Mouse (Mus musculus): Measurements from ENCODE around the gene Arsg.

Gene Arsg

DNA sequence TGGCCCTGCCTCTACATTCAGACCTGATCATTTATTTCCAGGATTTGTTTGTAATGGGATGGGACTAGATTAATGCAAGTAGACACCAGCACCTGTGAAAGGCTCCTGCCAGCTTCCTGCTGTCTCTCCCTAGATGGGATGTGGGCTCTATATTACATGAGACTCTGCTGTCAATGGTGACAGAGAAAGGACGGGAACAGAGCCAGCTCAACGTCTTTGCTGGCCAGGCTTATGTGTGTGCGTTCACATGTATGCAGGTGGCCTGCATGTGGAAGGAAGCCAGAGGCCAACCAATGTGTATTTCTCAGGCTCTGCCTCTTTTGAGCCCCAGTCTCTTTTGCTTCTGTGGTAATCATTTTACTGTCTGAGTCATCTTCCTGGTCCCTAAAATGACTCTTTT, 105.4 kb downstream of the Arsg start:
- CTCF ChIA-PET = no interaction called here
- POLR2A ChIA-PET = interaction anchor here in 1 of 4 experiments (0.8 kb wide), 1 partner anchor 288 kb away, joined by 3 read pairs; no protein-coding TSS in a partner anchor

DNA sequence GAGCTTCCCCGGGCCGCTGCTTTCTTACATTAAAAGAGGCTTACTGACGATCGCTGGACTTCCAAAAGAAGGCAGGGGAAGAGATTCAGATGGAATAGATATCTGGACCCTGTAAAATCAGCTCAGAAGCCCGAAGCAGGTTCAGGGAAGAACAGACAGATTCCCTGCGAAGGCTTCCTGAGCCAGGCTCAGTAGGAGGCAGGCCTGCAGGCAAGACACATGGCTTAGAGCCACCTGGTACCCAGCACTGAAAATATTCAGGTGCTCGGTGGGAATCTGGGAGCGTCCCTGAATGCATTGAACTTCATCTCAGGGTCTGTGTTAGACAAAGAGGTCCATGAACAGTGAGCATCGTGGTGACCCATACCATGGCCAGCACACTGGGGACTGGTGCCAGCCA, 106.8 kb downstream of the Arsg start:
- POLR2A ChIA-PET = no interaction called here
- CTCF ChIA-PET = interaction anchor here in 2 of 4 experiments (0.6 to 1.1 kb wide), 2 partner anchors 262 to 336 kb away, joined by 3 read pairs; no protein-coding TSS in a partner anchor

DNA sequence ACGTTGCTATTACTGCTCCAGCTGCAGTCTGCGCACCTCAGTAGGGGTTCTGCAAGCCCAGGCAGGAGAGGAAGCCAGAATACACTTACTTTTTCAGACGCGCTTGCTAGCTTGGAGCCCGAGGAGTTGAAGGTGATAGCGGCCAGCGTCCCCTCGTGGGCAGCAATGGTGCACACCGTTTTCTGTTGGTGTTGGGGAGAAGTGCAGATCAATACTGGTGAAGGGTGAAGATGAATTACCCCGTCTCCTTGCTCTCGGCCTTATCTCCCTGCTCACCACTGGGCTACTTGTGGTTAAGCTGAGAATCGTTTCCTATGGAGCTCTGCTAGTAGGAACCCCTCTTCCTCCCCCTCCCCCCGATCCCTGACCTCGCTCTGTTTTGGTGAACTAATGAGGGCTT, 110.8 kb downstream of the Arsg start:
- POLR2A ChIA-PET = interaction anchor here in 2 of 4 experiments (1.1 to 2.2 kb wide), 5 partner anchors 27 to 340 kb away, joined by 3 to 10 read pairs (median 3); partner anchors contain the start of genes Rgs9 (in 1 of the 2) and Wipi1 (in 1 of the 2)
- CTCF ChIA-PET = interaction anchor here (0.6 to 3.9 kb wide), 30 partner anchors 8 to 1359 kb away, joined by 3 to 39 read pairs (median 9); partner anchors contain the start of genes Rgs9 (in 2 of the 4) and Wipi1 (in 1 of the 4)

DNA sequence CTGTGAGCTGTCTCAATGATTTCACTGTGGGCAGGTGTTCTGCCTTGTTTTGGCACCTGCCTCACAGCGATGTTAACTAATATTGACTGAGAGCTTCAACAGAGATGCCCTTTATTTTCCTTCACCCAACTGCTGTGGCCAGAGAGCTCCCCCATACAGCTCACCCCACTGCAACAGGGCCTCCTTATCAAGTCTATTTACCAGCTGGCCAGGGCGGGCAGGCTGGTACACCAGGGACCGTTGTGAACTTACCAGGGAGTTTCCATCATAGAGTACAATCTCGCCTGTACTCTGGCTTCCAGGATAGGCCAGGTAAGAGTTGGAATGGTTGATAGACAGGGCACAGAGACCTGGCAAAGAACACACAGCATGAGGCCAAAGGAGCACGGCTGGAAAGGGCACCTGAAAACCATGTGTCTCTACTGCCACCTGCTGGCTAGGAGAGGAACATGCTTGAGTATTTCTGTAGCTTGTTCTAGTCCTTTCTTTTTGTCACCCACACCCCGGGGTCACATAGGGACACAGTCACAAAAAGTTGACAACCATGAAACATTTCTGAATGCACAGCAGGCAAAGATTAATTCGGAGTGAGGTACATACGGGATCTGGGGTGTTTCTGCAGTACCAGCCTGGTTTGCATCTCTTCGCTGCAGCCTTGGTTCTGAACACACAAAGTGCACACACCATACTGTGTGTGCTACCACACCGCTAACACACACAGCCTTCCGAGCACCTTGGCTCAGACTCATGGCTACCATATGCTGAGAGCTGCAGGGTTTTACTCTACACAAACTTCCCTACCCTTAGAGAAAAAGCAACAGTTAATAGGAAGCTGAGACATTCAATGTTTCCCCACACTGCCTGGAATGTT, 111.9 kb downstream of the Arsg start:
- POLR2A ChIA-PET = interaction anchor here in 3 of 4 experiments (0.9 to 2.2 kb wide), 9 partner anchors 26 to 341 kb away, joined by 3 to 10 read pairs (median 3); partner anchors contain the start of genes Fam20a (in 1 of the 3), Rgs9 (in 1 of the 3) and Wipi1 (in 1 of the 3)
- CTCF ChIA-PET = interaction anchor here (0.5 to 3.9 kb wide), 76 partner anchors 9 to 1832 kb away, joined by 3 to 39 read pairs (median 4); partner anchors contain the start of genes Rgs9 (in 3 of the 4) and Wipi1 (in 3 of the 4)

DNA sequence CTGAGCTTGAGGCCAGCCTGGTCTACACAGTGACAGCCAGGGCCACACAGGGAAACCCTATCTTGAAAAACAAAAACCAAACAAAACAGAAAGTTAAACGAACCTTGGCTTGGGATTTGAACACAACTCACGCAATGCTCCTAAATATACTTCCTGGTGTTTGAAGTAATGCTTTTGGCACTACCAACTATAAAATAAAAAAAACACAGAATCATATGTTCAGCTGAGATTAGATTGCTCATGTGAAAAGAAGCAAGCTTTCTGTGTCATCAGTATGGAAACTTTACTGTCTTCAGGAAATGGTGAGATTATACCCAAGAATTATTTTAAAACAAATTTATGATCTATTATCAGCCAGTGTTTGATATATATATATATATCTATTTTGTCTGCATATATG, 113.2 kb downstream of the Arsg start:
- ChIA-PET POLR2A (interaction anchor here in 1 of 4 experiments (0.7 kb wide), 1 partner anchor 340 kb away, joined by 3 read pairs; no protein-coding TSS in a partner anchor), CTCF (interaction anchor here in 3 of 4 experiments (0.7 to 3.9 kb wide), 4 partner anchors 141 to 1137 kb away, joined by 3 to 39 read pairs (median 4); no protein-coding TSS in a partner anchor)

DNA sequence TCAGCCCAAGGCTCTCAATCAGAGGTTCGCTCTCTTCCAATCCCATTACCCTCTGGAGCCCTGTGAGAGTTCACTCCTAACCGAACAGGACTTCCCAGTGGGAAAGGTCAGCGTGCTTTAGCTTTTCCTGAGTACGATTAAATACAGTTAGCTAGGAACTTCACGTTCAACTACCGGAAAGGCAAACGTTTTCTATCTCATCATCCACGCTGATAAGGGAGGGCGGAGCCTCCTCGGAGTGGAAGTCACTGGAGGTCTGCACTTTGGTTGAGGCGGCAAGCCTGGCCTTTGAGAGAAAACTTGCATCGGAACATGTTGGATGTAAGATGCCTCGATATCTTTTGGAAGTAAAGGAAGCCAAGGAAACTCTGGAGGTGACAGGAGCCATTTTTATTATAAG, 113.8 kb downstream of the Arsg start:
- CTCF ChIA-PET = interaction anchor here (0.6 to 3.9 kb wide), 6 partner anchors 24 to 273 kb away, joined by 3 to 39 read pairs (median 4); partner anchors contain the start of gene Wipi1 (in 1 of the 4)
- POLR2A ChIA-PET = interaction anchor here in 2 of 4 experiments (0.6 kb wide), 3 partner anchors 109 to 239 kb away, joined by 3 to 5 read pairs (median 3); no protein-coding TSS in a partner anchor

DNA sequence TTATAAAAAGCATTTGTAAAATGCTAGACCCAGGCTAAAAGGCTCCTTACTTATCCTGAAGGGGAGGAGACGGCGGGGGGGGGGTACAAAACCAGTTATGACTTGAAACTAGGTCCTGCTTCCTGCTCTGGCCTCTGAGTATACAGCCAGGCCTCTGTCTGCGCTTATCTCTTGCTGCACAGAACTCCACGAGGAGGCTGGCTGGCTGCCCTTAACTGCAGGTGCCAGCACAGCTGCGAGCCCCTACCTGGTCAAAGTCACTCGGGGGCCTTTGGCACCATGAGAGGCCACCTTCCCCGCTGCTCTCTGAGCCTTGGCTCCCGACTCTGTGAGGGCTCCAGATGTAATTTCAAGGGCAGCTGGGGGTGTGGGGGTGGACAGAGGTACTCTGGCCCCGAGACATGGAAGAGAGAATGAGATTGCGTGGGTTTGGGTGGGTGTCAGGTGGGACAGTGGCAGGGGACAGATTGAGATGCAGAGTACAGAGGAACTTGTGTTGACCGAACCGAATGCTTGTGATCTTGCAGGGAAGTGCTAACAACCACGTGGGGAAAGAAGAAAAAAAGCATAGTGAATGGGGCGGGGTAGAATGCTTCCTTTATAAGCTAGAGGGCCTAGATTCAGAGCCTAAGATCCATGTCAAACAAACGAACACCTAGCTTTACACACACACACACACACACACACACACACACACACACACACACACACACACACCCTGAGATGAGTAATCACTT, 114.6 kb downstream of the Arsg start:
- ChIA-PET CTCF (interaction anchor here (0.6 to 1.4 kb wide), 12 partner anchors 23 to 1136 kb away, joined by 3 to 15 read pairs (median 4); partner anchors contain the start of gene Wipi1 (in 1 of the 4)), POLR2A (interaction anchor here in 3 of 4 experiments (0.6 to 0.9 kb wide), 5 partner anchors 109 to 274 kb away, joined by 3 to 5 read pairs (median 3); no protein-coding TSS in a partner anchor)

DNA sequence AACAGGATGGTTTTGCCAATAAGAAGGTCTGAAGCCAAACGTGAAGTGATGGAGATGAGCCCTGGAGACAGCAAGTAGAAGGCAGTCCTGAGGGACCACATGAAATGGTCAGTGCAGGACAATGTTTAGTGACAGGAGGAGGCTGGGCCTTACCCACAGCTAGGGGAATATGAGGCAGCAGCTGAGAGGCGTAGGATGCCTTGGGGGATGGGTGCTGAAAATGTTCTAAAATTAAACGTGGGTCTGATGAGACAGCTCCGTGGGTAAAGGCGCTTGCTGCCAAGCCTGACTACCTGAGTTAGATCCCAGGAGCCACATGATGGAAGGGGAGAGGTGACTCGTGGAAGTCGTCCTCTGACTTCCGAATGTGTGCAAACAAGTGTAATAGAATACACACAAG, 116.8 kb downstream of the Arsg start:
- ChIA-PET POLR2A (no interaction called here), CTCF (interaction anchor here in 2 of 4 experiments (0.6 to 0.8 kb wide), 2 partner anchors 298 to 419 kb away, joined by 3 to 8 read pairs; no protein-coding TSS in a partner anchor)

DNA sequence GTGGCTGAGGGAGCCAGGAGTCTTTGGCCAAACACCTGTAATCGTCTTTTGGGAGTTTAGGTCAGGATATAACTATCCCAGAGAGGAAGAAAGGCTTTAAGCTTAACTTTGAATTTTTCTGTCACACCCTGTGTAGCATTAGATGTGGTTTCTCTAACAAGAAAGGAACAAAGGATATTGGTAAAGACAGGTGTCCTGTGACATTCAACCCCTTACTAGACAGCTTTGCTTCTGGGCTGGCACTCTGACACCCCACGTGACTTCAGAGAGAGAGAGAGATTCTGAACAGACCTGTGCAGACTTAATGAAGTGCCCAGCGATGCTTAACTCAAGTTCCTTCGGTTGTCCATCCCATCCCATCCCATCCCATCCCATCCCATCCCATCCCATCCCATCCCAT, 118.3 kb downstream of the Arsg start:
- POLR2A ChIA-PET = interaction anchor here in 1 of 4 experiments (0.6 kb wide), 1 partner anchor 127 kb away, joined by 7 read pairs; no protein-coding TSS in a partner anchor

DNA sequence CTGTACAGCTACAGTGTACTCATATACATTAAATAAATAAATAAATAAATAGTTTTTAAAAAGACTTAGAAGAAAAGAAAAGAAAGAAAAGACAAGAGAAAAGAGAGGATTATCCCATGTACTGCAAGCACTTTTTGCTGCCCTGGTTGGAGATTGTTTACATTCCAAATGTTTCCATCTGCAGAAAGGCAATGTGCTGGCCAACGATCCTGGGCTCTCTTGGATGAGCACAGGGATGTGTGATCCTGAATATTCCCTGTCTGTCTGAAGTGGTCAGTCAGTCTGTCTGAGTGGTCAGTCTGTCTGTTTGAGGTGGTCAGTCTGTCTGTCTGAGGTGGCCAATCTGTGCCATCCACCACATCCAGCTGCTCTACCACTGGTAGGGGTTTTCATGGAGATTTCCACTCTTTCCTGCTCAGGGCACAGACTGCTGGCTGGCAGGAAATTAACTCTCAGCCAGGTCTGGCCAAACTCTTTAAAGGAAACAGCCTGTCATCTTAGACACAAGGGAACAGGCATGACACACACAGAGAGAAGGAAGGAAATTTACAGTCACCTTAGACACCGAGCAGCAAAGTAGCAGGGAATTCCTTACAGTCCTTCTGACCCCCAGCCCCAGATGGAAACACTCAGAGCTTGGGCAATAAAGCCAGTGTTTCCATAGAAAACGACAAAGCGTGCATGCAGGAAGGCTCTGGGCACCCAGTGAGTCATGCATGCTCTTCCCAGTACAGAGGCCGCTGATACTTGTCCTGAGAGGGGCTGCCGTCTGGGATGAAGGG, 120.2 kb downstream of the Arsg start:
- POLR2A ChIA-PET = no interaction called here
- CTCF ChIA-PET = interaction anchor here in 1 of 4 experiments (1.2 to 1.8 kb wide), 2 partner anchors 8 to 18 kb away, joined by 3 to 6 read pairs; partner anchors contain the start of gene Wipi1

More for the DNA sequence above, 118.3 kb downstream of the Arsg start:
- CTCF ChIA-PET = interaction anchor here in 2 of 4 experiments (0.6 to 1.5 kb wide), 2 partner anchors 20 to 269 kb away, joined by 3 to 4 read pairs; partner anchors contain the start of gene Wipi1 (in 1 of the 2)

DNA sequence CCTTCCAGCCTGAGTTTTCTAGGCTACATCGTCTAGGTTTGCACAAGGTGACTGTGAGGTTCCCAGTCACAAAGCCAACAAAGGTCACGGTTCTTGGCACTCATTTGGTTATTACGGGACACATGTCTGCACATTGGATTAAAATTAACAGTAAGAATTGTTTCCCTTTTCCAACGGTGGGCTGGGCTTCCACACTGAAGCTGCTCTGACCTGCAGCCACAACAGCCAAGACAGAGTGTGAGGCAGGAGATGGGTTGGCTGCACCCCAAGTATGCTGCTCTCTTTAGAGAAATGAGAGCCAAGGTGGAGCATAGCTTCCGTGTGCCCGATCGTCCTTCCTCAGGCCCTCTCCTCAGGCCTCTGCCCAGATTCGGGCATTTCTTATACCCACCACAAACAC, 121.6 kb downstream of the Arsg start:
- ChIA-PET CTCF (interaction anchor here in 2 of 4 experiments (0.6 to 1.8 kb wide), 4 partner anchors 10 to 27 kb away, joined by 3 to 6 read pairs (median 4); partner anchors contain the start of gene Wipi1 (in 1 of the 2)), POLR2A (interaction anchor here in 2 of 4 experiments (0.5 to 0.8 kb wide), 2 partner anchors 17 to 82 kb away, joined by 3 to 4 read pairs; partner anchors contain the start of gene Wipi1 (in 1 of the 2))

DNA sequence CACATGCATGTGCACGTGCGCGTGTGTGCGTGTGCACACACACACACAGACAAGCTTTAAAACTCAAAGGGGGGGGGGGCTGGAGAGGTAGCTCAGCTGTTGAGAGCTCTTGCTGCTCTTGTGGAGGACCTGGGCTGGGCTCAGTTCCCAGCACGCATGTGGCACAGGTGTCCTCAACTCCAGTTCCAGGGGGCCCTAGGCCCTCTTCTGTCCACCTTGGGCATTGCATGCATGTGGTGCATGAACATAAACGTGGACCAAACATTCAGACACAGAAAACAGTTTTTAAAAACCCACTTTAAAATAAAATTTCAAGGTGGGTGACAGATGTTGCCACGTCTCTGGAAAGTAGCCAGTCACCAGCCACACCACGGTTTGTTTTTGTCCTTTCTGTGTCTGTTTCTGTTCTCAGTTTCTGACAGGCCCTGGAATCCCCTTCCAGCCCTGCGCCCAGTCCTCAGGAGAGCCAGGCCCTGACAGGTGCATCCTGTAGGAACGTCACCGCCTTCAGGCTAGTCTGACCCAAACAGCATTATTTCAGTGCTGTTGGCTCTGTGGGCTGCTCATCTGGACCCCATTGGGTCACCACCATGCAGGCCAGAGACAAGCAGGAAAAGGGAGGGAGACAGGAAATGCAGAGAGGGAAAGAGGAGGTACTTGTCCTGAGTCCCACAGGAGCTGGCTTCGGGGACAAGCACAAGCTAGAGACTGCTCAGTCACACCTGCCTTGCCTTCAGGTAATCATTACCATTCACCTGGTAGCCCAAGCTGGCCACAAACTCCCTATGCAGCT, 125.8 kb downstream of the Arsg start:
- POLR2A ChIA-PET = interaction anchor here in 3 of 4 experiments (0.6 to 1.6 kb wide), 3 partner anchors 12 to 124 kb away, joined by 3 to 4 read pairs (median 3); partner anchors contain the start of gene Wipi1 (in 1 of the 3)
- CTCF ChIA-PET = interaction anchor here (0.5 to 2.2 kb wide), 14 partner anchors 8 to 1786 kb away, joined by 3 to 9 read pairs (median 5); no protein-coding TSS in a partner anchor

DNA sequence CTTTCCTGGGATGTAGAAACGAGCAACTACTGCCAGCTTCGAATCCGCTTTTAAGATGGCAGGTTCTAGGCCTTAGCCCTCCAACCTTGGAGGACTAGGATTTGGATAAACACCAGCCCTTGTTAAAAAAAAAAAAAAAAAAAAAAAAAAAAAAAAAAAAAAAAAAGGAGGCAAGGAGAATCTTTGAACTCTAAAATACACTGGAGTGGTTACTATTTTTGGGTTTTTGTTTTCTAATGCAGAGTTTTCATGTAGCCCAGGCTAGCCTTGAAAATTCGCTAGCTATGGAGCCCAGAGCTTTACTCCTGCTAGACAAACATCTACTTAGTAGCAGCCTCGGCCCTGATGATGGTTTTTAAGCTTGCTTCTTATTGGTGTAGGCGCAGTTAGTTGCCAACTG, 134.4 kb downstream of the Arsg start:
- POLR2A ChIA-PET = interaction anchor here (0.5 to 1.2 kb wide), 7 partner anchors 19 to 764 kb away, joined by 3 to 5 read pairs (median 4); no protein-coding TSS in a partner anchor

DNA sequence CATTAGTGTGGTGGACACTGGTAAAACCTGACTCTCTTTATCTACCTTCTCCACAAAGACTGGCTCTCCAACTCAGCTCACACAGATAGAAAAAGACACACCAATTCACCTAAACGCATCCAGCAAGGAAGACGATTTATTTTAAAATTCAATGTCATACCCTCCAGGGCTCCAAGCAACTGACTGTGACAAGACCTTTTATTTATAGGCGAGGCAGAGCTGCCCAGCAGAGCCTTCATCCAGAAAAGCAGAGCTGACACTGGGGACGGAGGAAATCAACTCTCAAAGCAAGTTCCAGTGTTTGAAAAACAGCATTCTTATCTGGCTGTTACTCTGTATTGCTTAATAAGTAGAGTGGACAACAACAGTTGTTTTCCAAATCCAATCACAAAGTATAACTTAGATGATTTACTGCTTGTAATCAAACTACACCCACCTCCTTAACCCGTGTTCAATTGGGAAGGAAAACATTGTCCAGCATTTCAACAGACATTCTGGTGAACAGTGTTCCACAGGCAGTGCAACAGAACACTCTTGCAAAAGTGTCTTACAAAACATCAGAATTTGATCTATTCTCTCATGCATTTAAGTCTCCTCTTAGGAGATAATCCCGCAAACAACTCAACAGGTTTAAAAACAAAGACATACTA, 135.9 kb downstream of the Arsg start:
- ChIA-PET CTCF (interaction anchor here in 1 of 4 experiments (0.6 kb wide), 1 partner anchor 10 kb away, joined by 7 read pairs; no protein-coding TSS in a partner anchor), POLR2A (interaction anchor here in 2 of 4 experiments (1.1 to 3.2 kb wide), 2 partner anchors 59 to 133 kb away, joined by 3 to 27 read pairs; no protein-coding TSS in a partner anchor)

More for the DNA sequence above, 134.4 kb downstream of the Arsg start:
- CTCF ChIA-PET = interaction anchor here (0.6 to 2.6 kb wide), 10 partner anchors 9 to 264 kb away, joined by 3 to 16 read pairs (median 4); no protein-coding TSS in a partner anchor

DNA sequence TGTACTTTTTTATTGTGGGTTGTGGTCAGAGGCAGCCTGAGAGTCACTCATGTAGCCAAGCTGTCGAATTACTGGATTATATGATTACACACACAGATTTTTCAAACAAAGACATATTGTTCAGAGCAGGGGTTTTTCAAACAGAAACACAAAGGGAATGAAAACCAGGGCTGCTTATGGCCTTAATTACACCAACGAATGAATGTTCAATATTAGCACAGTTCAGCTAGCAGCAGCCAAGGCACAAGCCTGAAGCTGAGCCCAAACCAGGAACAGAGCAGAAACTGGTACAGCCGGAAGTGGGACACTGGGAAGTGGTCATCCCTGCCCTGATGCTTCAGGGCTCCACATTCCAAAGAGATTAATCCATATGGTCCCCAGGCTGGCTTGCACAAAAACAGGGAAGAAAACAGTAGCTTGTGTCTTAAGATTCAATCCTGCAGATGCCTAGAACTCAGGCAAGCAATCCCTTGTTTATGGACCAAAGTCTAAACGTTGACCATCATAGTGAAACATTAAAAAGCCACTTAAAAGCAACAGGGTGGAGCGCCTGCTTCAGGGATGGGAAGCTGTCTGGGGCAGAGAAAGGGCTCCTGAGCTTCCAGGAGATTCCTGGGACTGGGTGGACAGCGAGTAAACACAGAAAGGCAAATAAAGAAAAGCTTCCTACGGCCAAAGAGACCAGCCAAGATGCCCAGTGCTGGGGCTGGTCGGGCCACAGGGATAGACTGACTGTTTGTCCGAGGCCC, 137.0 kb downstream of the Arsg start:
- ChIA-PET POLR2A (interaction anchor here in 3 of 4 experiments (0.5 to 3.9 kb wide), 13 partner anchors 8 to 321 kb away, joined by 3 to 33 read pairs (median 5); no protein-coding TSS in a partner anchor), CTCF (interaction anchor here in 3 of 4 experiments (2.0 to 4.0 kb wide), 6 partner anchors 11 to 279 kb away, joined by 6 to 52 read pairs (median 12); no protein-coding TSS in a partner anchor)

Data from embryonic stem cell, embryonic (primary cell).